Mouse (Mus musculus): ENCODE results near the gene Pclo.

DNA sequence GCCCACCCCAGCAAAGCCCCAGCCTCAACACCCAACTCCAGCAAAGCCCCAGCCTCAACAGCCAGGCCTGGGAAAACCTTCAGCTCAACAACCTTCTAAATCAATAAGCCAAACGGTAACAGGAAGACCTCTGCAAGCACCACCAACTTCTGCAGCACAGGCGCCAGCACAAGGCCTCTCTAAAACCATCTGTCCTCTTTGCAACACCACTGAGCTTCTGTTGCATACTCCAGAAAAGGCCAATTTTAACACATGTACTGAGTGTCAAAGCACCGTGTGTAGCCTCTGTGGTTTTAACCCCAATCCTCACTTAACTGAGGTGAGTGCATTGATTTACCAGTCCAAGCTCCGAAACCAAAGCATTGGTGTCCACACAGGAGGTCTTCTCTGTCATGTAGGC lies 7.3 kb downstream of the Pclo start:
- TF ChIP-seq POLR2A (IDR thresholded peaks at IDR 0.05; ENCODE audit: low read depth, low read length) (no peak), CTCF (conservative IDR thresholded peaks at IDR 0.05; ENCODE audit: insufficient read depth, insufficient read length, low read depth, low read length) (no peak)
